ENCODE assay signal across 10 mouse cellular contexts in the genomic region with DNA sequence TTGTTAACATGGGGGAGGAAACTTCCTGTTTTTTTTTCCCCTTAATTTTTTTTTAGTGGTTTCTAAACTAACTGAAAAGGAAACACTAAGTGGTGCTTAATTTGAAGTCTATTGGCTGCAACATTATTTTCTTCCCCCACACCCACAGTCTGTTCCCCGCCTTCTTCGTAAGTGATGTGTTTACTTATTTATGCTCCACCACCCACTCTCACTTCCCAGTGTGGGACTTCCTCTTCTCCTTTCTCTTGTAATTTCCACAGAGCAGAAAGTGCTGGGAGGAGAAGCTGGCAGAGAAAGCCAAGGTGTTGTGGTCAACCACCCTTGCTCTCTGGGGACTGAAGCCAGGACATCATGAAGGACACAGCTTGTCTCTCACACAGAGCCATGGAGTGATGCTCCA. TPM values are rescaled to one million over a fixed set of nuclear protein-coding genes. Genes with fewer than 3 reads are reported as not detected.
DNase-seq lines count a peak whose midpoint lies in the region; ATAC-seq and TF ChIP-seq lines count a peak whose summit lies in the region.
"Had no signal": no experiment of that assay in that cellular context is flagged by ENCODE, and none has a peak within 500 bp of the region (broad histone marks: within the 10 kb centered on the region; RNA-seq: fewer than 3 reads in every experiment).

No protein-coding gene starts in this region.

- H3K4me2 ChIP-seq in midbrain, embryonic 11.5 days: no peak overlapping the region
- H3K4me2 ChIP-seq in midbrain, postnatal 0 days (ENCODE audit: low read depth, low read length, poor library complexity, severe bottlenecking): no peak overlapping the region
- H3K4me2 ChIP-seq: lung, embryonic 15.5 days had no signal

- H3K9me3 ChIP-seq in midbrain, embryonic 11.5 days (ENCODE audit: control insufficient read depth, low read length): no peaks in the 10 kb centered on the region
- no peaks in the 10 kb centered on the region for H3K9me3 ChIP-seq in midbrain, postnatal 0 days (ENCODE audit: low read length)
- H3K9me3 ChIP-seq: lung, embryonic 15.5 days had no signal

- H3K27ac ChIP-seq in layer of hippocampus, adult 2 months: peak overlapping the region; percentile 68; the same call in 1 of the 2 replicates
- H3K27ac ChIP-seq in midbrain, embryonic 11.5 days (ENCODE audit: low read depth, low read length): no peak overlapping the region
- no peak overlapping the region for H3K27ac ChIP-seq in midbrain, postnatal 0 days (ENCODE audit: low read depth, low read length)
- H3K27ac ChIP-seq: lung, embryonic 15.5 days had no signal

- no peak for ATAC-seq in midbrain, embryonic 11.5 days (ENCODE audit: low FRiP score)
- no peak for ATAC-seq in midbrain, postnatal 0 days (ENCODE audit: low FRiP score)
- ATAC-seq: Patski had no signal

- TF ChIP-seq CTCF in layer of hippocampus, adult 2 months (conservative IDR thresholded peaks at IDR 0.05): no peak
- TF ChIP-seq CTCF in midbrain, postnatal 0 days (IDR thresholded peaks at IDR 0.05): no peak

- no peaks in the 10 kb centered on the region for H3K36me3 ChIP-seq in midbrain, embryonic 11.5 days (ENCODE audit: control insufficient read depth, insufficient read depth, low read length)
- no peaks in the 10 kb centered on the region for H3K36me3 ChIP-seq in midbrain, postnatal 0 days (ENCODE audit: insufficient read depth, low read length)
- H3K36me3 ChIP-seq: lung, embryonic 15.5 days had no signal

- no peaks in the 10 kb centered on the region for H3K4me1 ChIP-seq in midbrain, embryonic 11.5 days (ENCODE audit: control insufficient read depth, insufficient read depth, low read length)
- no peaks in the 10 kb centered on the region for H3K4me1 ChIP-seq in midbrain, postnatal 0 days (ENCODE audit: insufficient read depth, low read length)

- no peaks in the 10 kb centered on the region for H3K27me3 ChIP-seq in midbrain, embryonic 11.5 days (ENCODE audit: control insufficient read depth, insufficient read depth, low read length)
- no peaks in the 10 kb centered on the region for H3K27me3 ChIP-seq in midbrain, postnatal 0 days (ENCODE audit: insufficient read depth, low read length)
- H3K27me3 ChIP-seq: lung, embryonic 15.5 days; Patski had no signal

- WGBS in midbrain, embryonic 11.5 days: 88% methylated on average over 2 of the region's 2 CpGs
- 82% methylated on average over 2 of the region's 2 CpGs for WGBS in midbrain, postnatal 0 days

- DNase-seq in layer of hippocampus, adult 2 months (ENCODE audit: low spot score in 2 of 2): peak in 1 of 2 experiments; percentile 26
- DNase-seq in layer of hippocampus, adult 8-10 months (ENCODE audit: low spot score in 2 of 2): no peak
- DNase-seq in B cell, adult 2 months: peak; percentile 40 to 49
- DNase-seq in R1 (ENCODE audit: low read depth, low spot score): peak; percentile 22
- DNase-seq in lung, postnatal 14 days: peak; percentile 23
- no peak for DNase-seq in midbrain, embryonic 11.5 days (ENCODE audit: low spot score, missing footprints)
- no peak for DNase-seq in midbrain, postnatal 0 days (ENCODE audit: low spot score)
- no peak for DNase-seq in adrenal gland, postnatal 14 days

- no peak overlapping the region for H3K4me3 ChIP-seq in layer of hippocampus, adult 2 months
- H3K4me3 ChIP-seq in midbrain, embryonic 11.5 days (ENCODE audit: low read depth, low read length): no peak overlapping the region
- no peak overlapping the region for H3K4me3 ChIP-seq in midbrain, postnatal 0 days (ENCODE audit: low read depth, low read length)
- H3K4me3 ChIP-seq: lung, embryonic 15.5 days had no signal

- H3K9ac ChIP-seq in midbrain, embryonic 11.5 days (ENCODE audit: low read length): no peak overlapping the region
- no peak overlapping the region for H3K9ac ChIP-seq in midbrain, postnatal 0 days (replicated peaks; ENCODE audit: low read length, poor library complexity, severe bottlenecking)
- H3K9ac ChIP-seq: lung, embryonic 15.5 days had no signal

RNA-seq across cellular contexts. Expression of a gene that starts 43.2 kb away (rescaled TPM):
- total RNA-seq in layer of hippocampus, adult 2 months (2021): 10 to 100 TPM; 16.0 to 19.7 TPM
- total RNA-seq in layer of hippocampus, adult 8-10 months (2022): 10 to 100 TPM; 22.1 to 26.4 (median 24.1) TPM
- 23.2 and 26.0 TPM in 2 replicates for polyA plus RNA-seq in midbrain, embryonic 11.5 days (2014; fragmentation: Nextera tagmentation; extraction: Ambion mirVana)
- total RNA-seq in midbrain, postnatal 0 days (2014; rRNA removed): 31.8 and 36.4 TPM in 2 replicates
- 18.0 and 21.4 TPM in 2 replicates for polyA plus RNA-seq in midbrain, postnatal 0 days (2015; fragmentation: Nextera tagmentation; extraction: Ambion mirVana)
- total RNA-seq in adrenal gland, postnatal 14 days (2021): 6.9 and 9.9 TPM in 2 replicates

Comparison
In these comparisons a context has a peak if more than half of its experiments do, and no peak if none do; other contexts are left out.
1. DNase-seq: peak in B cell, adult 2 months (2 of 2), R1 (single experiment) and lung, postnatal 14 days (single experiment); none in layer of hippocampus, adult 8-10 months (0 of 2), midbrain, embryonic 11.5 days (single experiment), midbrain, postnatal 0 days (single experiment) and adrenal gland, postnatal 14 days (single experiment).